Mouse (Mus musculus) lung, postnatal 0 days (tissue): ENCODE data around the gene Sertad4.

ENCODE experiments used
- CTCF ChIP-seq: IDR thresholded peaks from 2 replicates; pipeline ENCODE4 v1.5.1; 2016; ENCODE audit warnings: antibody characterized with exemption, mild to moderate bottlenecking
- EP300 ChIP-seq: IDR thresholded peaks from 2 replicates; pipeline ENCODE4 v1.6.1; 2016; ENCODE audit warnings: antibody characterized with exemption, mild to moderate bottlenecking, control low read depth

DNA sequence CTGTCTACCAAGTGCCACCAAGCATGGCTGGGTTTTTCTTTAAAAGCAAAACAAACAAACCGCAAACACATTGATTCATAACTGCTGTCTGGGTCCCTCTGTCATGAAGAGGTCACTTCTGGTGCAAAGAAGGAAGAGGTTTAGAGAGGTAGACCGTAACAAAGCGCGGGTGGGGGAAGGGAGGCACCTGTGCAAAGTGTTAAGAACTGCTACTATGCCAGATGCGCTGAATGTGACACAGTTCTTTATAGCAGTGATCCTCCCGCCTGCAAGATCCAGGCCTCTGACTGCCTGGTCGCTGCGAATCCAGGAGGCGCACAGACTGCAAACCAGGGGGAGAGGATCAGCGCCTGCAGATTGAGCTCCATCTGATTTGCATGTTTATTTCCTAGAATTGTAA is 855 bp upstream of the Sertad4 start:
- TF ChIP-seq CTCF: no peak
- TF ChIP-seq EP300: no peak
